Comparison of ENCODE assay signal across 10 mouse cellular contexts in genomic region chr11:3921281-3921850, GRCm38 (mm10). TPM values are rescaled to one million over a fixed set of nuclear protein-coding genes. Genes with fewer than 3 reads are reported as not detected.
A peak's percentile ranks its signal among the peaks of the same experiment; 100 is the strongest.
DNase-seq lines count a peak whose midpoint lies in the region; ATAC-seq and TF ChIP-seq lines count a peak whose summit lies in the region.
"Had no signal": no experiment of that assay in that cellular context is flagged by ENCODE, and none has a peak within 500 bp of the region (broad histone marks: within the 10 kb centered on the region; RNA-seq: fewer than 3 reads in every experiment).

No protein-coding gene starts in this region.

- peak overlapping the region; percentile 24 for H3K4me3 ChIP-seq in cerebellum, adult 2 months (replicated peaks; ENCODE audit: insufficient read depth, low read depth, low read length)
- no peak overlapping the region for H3K4me3 ChIP-seq in midbrain, postnatal 0 days (ENCODE audit: low read depth, low read length)
- H3K4me3 ChIP-seq: embryonic facial prominence, embryonic 15.5 days; midbrain, embryonic 12.5 days had no signal

- H3K4me1 ChIP-seq in cerebellum, adult 2 months (ENCODE audit: control insufficient read depth, insufficient read depth, low read length) = no peaks in the 10 kb centered on the region
- no peaks in the 10 kb centered on the region for H3K4me1 ChIP-seq in midbrain, postnatal 0 days (ENCODE audit: insufficient read depth, low read length)
- H3K4me1 ChIP-seq: embryonic facial prominence, embryonic 15.5 days; midbrain, embryonic 12.5 days had no signal

- H3K9me3 ChIP-seq in midbrain, postnatal 0 days (ENCODE audit: low read length) = no peaks in the 10 kb centered on the region
- H3K9me3 ChIP-seq: embryonic facial prominence, embryonic 15.5 days; midbrain, embryonic 12.5 days had no signal

- H3K27ac ChIP-seq in cerebellum, adult 2 months (ENCODE audit: insufficient read depth, low read length) = no peak overlapping the region
- H3K27ac ChIP-seq in midbrain, postnatal 0 days (ENCODE audit: low read depth, low read length) = no peak overlapping the region
- H3K27ac ChIP-seq: embryonic facial prominence, embryonic 15.5 days; midbrain, embryonic 12.5 days had no signal

- peak; percentile 90 for ATAC-seq in frontal cortex, adult (ENCODE audit: low TSS enrichment)
- ATAC-seq in midbrain, postnatal 0 days (ENCODE audit: low FRiP score) = no peak

- H3K4me2 ChIP-seq in midbrain, postnatal 0 days (ENCODE audit: low read depth, low read length, poor library complexity, severe bottlenecking) = no peak overlapping the region
- H3K4me2 ChIP-seq: embryonic facial prominence, embryonic 15.5 days; midbrain, embryonic 12.5 days had no signal

- peak; percentile 50 for DNase-seq in kidney, adult 9 months
- DNase-seq in kidney, adult 11 months = no peak
- DNase-seq in ES-CJ7 (ENCODE audit: low read depth, low spot score) = peak; percentile 74
- DNase-seq in cerebellum, adult 2 months = peak; percentile 60 to 65
- DNase-seq in layer of hippocampus, postnatal 14 days (ENCODE audit: low spot score in 2 of 2) = peak; percentile 54 to 61
- DNase-seq in midbrain, postnatal 0 days (ENCODE audit: low spot score) = peak; percentile 66
- DNase-seq in thymus, postnatal 0 days (ENCODE audit: low spot score) = peak; percentile 63

- TF ChIP-seq POLR2A in cerebellum, adult 2 months (IDR thresholded peaks at IDR 0.05; ENCODE audit: borderline replicate concordance, insufficient read depth, low read length) = no peak

- 11% methylated on average over 8 of the region's 8 CpGs for WGBS in cerebellum, adult 2 months
- 30% methylated on average over 8 of the region's 8 CpGs for WGBS in midbrain, postnatal 0 days

- no peaks in the 10 kb centered on the region for H3K27me3 ChIP-seq in cerebellum, adult 2 months (ENCODE audit: control insufficient read depth, insufficient read depth, low read length)
- H3K27me3 ChIP-seq in midbrain, postnatal 0 days (ENCODE audit: insufficient read depth, low read length) = no peaks in the 10 kb centered on the region
- H3K27me3 ChIP-seq: embryonic facial prominence, embryonic 15.5 days; midbrain, embryonic 12.5 days had no signal

- no peak overlapping the region for H3K9ac ChIP-seq in midbrain, postnatal 0 days (replicated peaks; ENCODE audit: low read length, poor library complexity, severe bottlenecking)
- H3K9ac ChIP-seq: embryonic facial prominence, embryonic 15.5 days; midbrain, embryonic 12.5 days had no signal

- H3K36me3 ChIP-seq in midbrain, postnatal 0 days (ENCODE audit: insufficient read depth, low read length) = 0 out of 2 replicates have a peak, but pooled peaks cover 2% of the 10 kb centered on the region

- TF ChIP-seq CTCF in cerebellum, adult 2 months (IDR thresholded peaks at IDR 0.05; ENCODE audit: borderline replicate concordance, insufficient read depth, low read depth, low read length) = peak; percentile 91
- TF ChIP-seq CTCF in midbrain, postnatal 0 days (IDR thresholded peaks at IDR 0.05) = peak; percentile 84

RNA-seq across cellular contexts. Expression of gene Slc35e4, which starts 6.9 kb away (rescaled TPM):
- 27.3 and 28.5 TPM in 2 replicates for polyA plus RNA-seq in cerebellum, adult 2 months (2012; rRNA removed)
- 10 to 100 TPM; 21.9 to 22.3 TPM for total RNA-seq in layer of hippocampus, postnatal 14 days (2021)
- total RNA-seq in midbrain, postnatal 0 days (2014; rRNA removed) = 48.2 and 56.5 TPM in 2 replicates
- 27.3 and 27.4 TPM in 2 replicates for polyA plus RNA-seq in midbrain, postnatal 0 days (2015; fragmentation: Nextera tagmentation; extraction: Ambion mirVana)
- polyA plus RNA-seq in thymus, postnatal 0 days (2015; fragmentation: Nextera tagmentation; extraction: Ambion mirVana) = 0.87 and 0.99 TPM in 2 replicates

RNA-seq across cellular contexts. Expression of gene Tcn2, which starts 10.6 kb away (rescaled TPM):
- 28.0 and 31.7 TPM in 2 replicates for polyA plus RNA-seq in cerebellum, adult 2 months (2012; rRNA removed)
- 10 to 100 TPM; 17.6 to 20.3 TPM for total RNA-seq in layer of hippocampus, postnatal 14 days (2021)
- total RNA-seq in midbrain, postnatal 0 days (2014; rRNA removed) = 20.9 and 28.8 TPM in 2 replicates
- polyA plus RNA-seq in midbrain, postnatal 0 days (2015; fragmentation: Nextera tagmentation; extraction: Ambion mirVana) = 22.0 and 27.0 TPM in 2 replicates
- polyA plus RNA-seq in thymus, postnatal 0 days (2015; fragmentation: Nextera tagmentation; extraction: Ambion mirVana) = 25.5 and 27.1 TPM in 2 replicates

RNA-seq across cellular contexts. Expression of gene Dusp18, which starts 26.3 kb away (rescaled TPM):
- polyA plus RNA-seq in cerebellum, adult 2 months (2012; rRNA removed) = 5.4 and 5.7 TPM in 2 replicates
- 10 to 100 TPM; 23.8 to 24.0 TPM for total RNA-seq in layer of hippocampus, postnatal 14 days (2021)
- total RNA-seq in midbrain, postnatal 0 days (2014; rRNA removed) = 20.7 and 23.7 TPM in 2 replicates
- polyA plus RNA-seq in midbrain, postnatal 0 days (2015; fragmentation: Nextera tagmentation; extraction: Ambion mirVana) = 20.5 and 24.1 TPM in 2 replicates
- 0.62 and 0.71 TPM in 2 replicates for polyA plus RNA-seq in thymus, postnatal 0 days (2015; fragmentation: Nextera tagmentation; extraction: Ambion mirVana)

RNA-seq across cellular contexts. Expression of gene 4921536K21Rik, which starts 26.5 kb away (rescaled TPM):
- polyA plus RNA-seq in cerebellum, adult 2 months (2012; rRNA removed) = 0.29 and 0.36 TPM in 2 replicates
- total RNA-seq in layer of hippocampus, postnatal 14 days (2021) = under 1 TPM; 0.24 to 0.81 TPM
- 0.49 and 0.61 TPM in 2 replicates for total RNA-seq in midbrain, postnatal 0 days (2014; rRNA removed)
- polyA plus RNA-seq in midbrain, postnatal 0 days (2015; fragmentation: Nextera tagmentation; extraction: Ambion mirVana) = 0.28 and 0.41 TPM in 2 replicates
- polyA plus RNA-seq in thymus, postnatal 0 days (2015; fragmentation: Nextera tagmentation; extraction: Ambion mirVana) = 0.06 and 0.08 TPM in 2 replicates

RNA-seq across cellular contexts. Expression of gene Pes1, which starts 42.4 kb away (rescaled TPM):
- polyA plus RNA-seq in cerebellum, adult 2 months (2012; rRNA removed) = 36.6 and 36.9 TPM in 2 replicates
- total RNA-seq in layer of hippocampus, postnatal 14 days (2021) = 10 to 100 TPM; 39.6 to 40.9 TPM
- total RNA-seq in midbrain, postnatal 0 days (2014; rRNA removed) = 36.1 and 37.7 TPM in 2 replicates
- polyA plus RNA-seq in midbrain, postnatal 0 days (2015; fragmentation: Nextera tagmentation; extraction: Ambion mirVana) = 49.0 TPM in 2 replicates
- polyA plus RNA-seq in thymus, postnatal 0 days (2015; fragmentation: Nextera tagmentation; extraction: Ambion mirVana) = 54.9 and 66.4 TPM in 2 replicates

Comparison
In these comparisons a context has a peak if more than half of its experiments do, and no peak if none do; other contexts are left out.
1. RNA of gene Slc35e4, which starts 6.9 kb away (polyA plus RNA-seq): 27.3 to 27.4 TPM in midbrain, postnatal 0 days and 27.3 to 28.5 TPM in cerebellum, adult 2 months; 0.87 to 0.99 TPM in thymus, postnatal 0 days; every median in the first group is over 10 times any median in the second.